Comparison of ENCODE assay signal across 8 mouse cellular contexts in genomic region chr17:34645256-34645829, GRCm38 (mm10). TPM values are rescaled to one million over a fixed set of nuclear protein-coding genes. Genes with fewer than 3 reads are reported as not detected.
DNase-seq lines count a peak whose midpoint lies in the region; ATAC-seq and TF ChIP-seq lines count a peak whose summit lies in the region.

No protein-coding gene starts in this region.

- no peaks in the 10 kb centered on the region for H3K27me3 ChIP-seq in kidney, embryonic 16.5 days (ENCODE audit: insufficient read depth, low read length)
- H3K27me3 ChIP-seq in hindbrain, embryonic 14.5 days (ENCODE audit: control insufficient read depth, insufficient read depth, low read length): no peaks in the 10 kb centered on the region
- H3K27me3 ChIP-seq in midbrain, postnatal 0 days (ENCODE audit: insufficient read depth, low read length): no peaks in the 10 kb centered on the region

- 37% methylated on average over 10 of the region's 10 CpGs for WGBS in kidney, embryonic 16.5 days
- 52% methylated on average over 10 of the region's 10 CpGs for WGBS in hindbrain, embryonic 14.5 days
- WGBS in midbrain, postnatal 0 days: 50% methylated on average over 10 of the region's 10 CpGs

- peak overlapping the region; percentile 76 for H3K4me2 ChIP-seq in kidney, embryonic 16.5 days (replicated peaks; ENCODE audit: low read depth, low read length)
- peak overlapping the region; percentile 82 for H3K4me2 ChIP-seq in hindbrain, embryonic 14.5 days (replicated peaks)
- peak overlapping the region; percentile 55 for H3K4me2 ChIP-seq in midbrain, postnatal 0 days (ENCODE audit: low read depth, low read length, poor library complexity, severe bottlenecking)

- no peaks in the 10 kb centered on the region for H3K9me3 ChIP-seq in kidney, embryonic 16.5 days (ENCODE audit: low read length)
- no peaks in the 10 kb centered on the region for H3K9me3 ChIP-seq in hindbrain, embryonic 14.5 days (ENCODE audit: control insufficient read depth, low read length)
- H3K9me3 ChIP-seq in midbrain, postnatal 0 days (ENCODE audit: low read length): no peaks in the 10 kb centered on the region

- peak overlapping the region; percentile 82 for H3K9ac ChIP-seq in kidney, embryonic 16.5 days (replicated peaks; ENCODE audit: low read length)
- peak overlapping the region; percentile 79 for H3K9ac ChIP-seq in hindbrain, embryonic 14.5 days
- H3K9ac ChIP-seq in midbrain, postnatal 0 days (replicated peaks; ENCODE audit: low read length, poor library complexity, severe bottlenecking): no peak overlapping the region

- no peak for DNase-seq in kidney, postnatal 14 days
- peak; percentile 37 for DNase-seq in brain, adult 2 months (ENCODE audit: low read depth, low spot score)
- DNase-seq in hindbrain, embryonic 14.5 days (ENCODE audit: low spot score): no peak
- DNase-seq in midbrain, postnatal 0 days (ENCODE audit: low spot score): no peak
- DNase-seq in urinary bladder, postnatal 10 days (ENCODE audit: low spot score): no peak
- DNase-seq in frontal cortex, postnatal 10 days (ENCODE audit: low spot score in 2 of 2): no peak
- no peak for DNase-seq in thymus, postnatal 36 days

- H3K4me1 ChIP-seq in kidney, embryonic 16.5 days (ENCODE audit: insufficient read depth, low read length): peaks cover 32% of the 10 kb centered on the region
- peaks cover 26% of the 10 kb centered on the region for H3K4me1 ChIP-seq in hindbrain, embryonic 14.5 days (replicated peaks; ENCODE audit: control insufficient read depth, insufficient read depth, low read length)
- peaks cover 7% of the 10 kb centered on the region for H3K4me1 ChIP-seq in midbrain, postnatal 0 days (ENCODE audit: insufficient read depth, low read length)

- H3K4me3 ChIP-seq in kidney, embryonic 16.5 days (ENCODE audit: low read length): peak overlapping the region; percentile 72
- H3K4me3 ChIP-seq in hindbrain, embryonic 14.5 days (replicated peaks; ENCODE audit: low read length): peak overlapping the region; percentile 58
- peak overlapping the region; percentile 43 for H3K4me3 ChIP-seq in midbrain, postnatal 0 days (ENCODE audit: low read depth, low read length)

- peaks cover 11% of the 10 kb centered on the region for H3K36me3 ChIP-seq in kidney, embryonic 16.5 days (ENCODE audit: insufficient read depth, low read length)
- peaks cover 20% of the 10 kb centered on the region for H3K36me3 ChIP-seq in hindbrain, embryonic 14.5 days (replicated peaks; ENCODE audit: control insufficient read depth, insufficient read depth)
- peaks cover 17% of the 10 kb centered on the region for H3K36me3 ChIP-seq in midbrain, postnatal 0 days (ENCODE audit: insufficient read depth, low read length)

- H3K27ac ChIP-seq in kidney, embryonic 16.5 days (ENCODE audit: low read length): peak overlapping the region; percentile 81
- peak overlapping the region; percentile 72 for H3K27ac ChIP-seq in hindbrain, embryonic 14.5 days
- H3K27ac ChIP-seq in midbrain, postnatal 0 days (ENCODE audit: low read depth, low read length): no peak overlapping the region; the same call in 1 of the 2 replicates

- ATAC-seq in kidney, embryonic 16.5 days (ENCODE audit: low FRiP score, low TSS enrichment): no peak
- ATAC-seq in hindbrain, embryonic 14.5 days (ENCODE audit: low FRiP score): no peak
- no peak for ATAC-seq in midbrain, postnatal 0 days (ENCODE audit: low FRiP score)

- TF ChIP-seq CTCF in midbrain, postnatal 0 days (IDR thresholded peaks at IDR 0.05): no peak

RNA-seq across cellular contexts. Expression of gene Fkbpl, which starts 0.8 kb away (rescaled TPM):
- 17.5 and 17.7 TPM in 2 replicates for polyA plus RNA-seq in kidney, embryonic 16.5 days (2015; fragmentation: Nextera tagmentation; extraction: Ambion mirVana)
- polyA plus RNA-seq in hindbrain, embryonic 14.5 days (2014; fragmentation: Nextera tagmentation; extraction: Ambion mirVana): 11.7 and 12.9 TPM in 2 replicates
- total RNA-seq in midbrain, postnatal 0 days (2014; rRNA removed): 6.2 and 7.2 TPM in 2 replicates
- polyA plus RNA-seq in midbrain, postnatal 0 days (2015; fragmentation: Nextera tagmentation; extraction: Ambion mirVana): 10.7 and 12.9 TPM in 2 replicates

RNA-seq across cellular contexts. Expression of gene Atf6b, which starts 1.6 kb away (rescaled TPM):
- polyA plus RNA-seq in kidney, embryonic 16.5 days (2015; fragmentation: Nextera tagmentation; extraction: Ambion mirVana): 103 and 106 TPM in 2 replicates
- polyA plus RNA-seq in hindbrain, embryonic 14.5 days (2014; fragmentation: Nextera tagmentation; extraction: Ambion mirVana): 84.7 and 87.6 TPM in 2 replicates
- total RNA-seq in midbrain, postnatal 0 days (2014; rRNA removed): 47.9 and 57.4 TPM in 2 replicates
- 83.0 and 86.0 TPM in 2 replicates for polyA plus RNA-seq in midbrain, postnatal 0 days (2015; fragmentation: Nextera tagmentation; extraction: Ambion mirVana)

RNA-seq across cellular contexts. Expression of gene Prrt1, which starts 16.0 kb away (rescaled TPM):
- polyA plus RNA-seq in kidney, embryonic 16.5 days (2015; fragmentation: Nextera tagmentation; extraction: Ambion mirVana): 0.23 and 0.29 TPM in 2 replicates
- 7.3 and 8.6 TPM in 2 replicates for polyA plus RNA-seq in hindbrain, embryonic 14.5 days (2014; fragmentation: Nextera tagmentation; extraction: Ambion mirVana)
- 9.1 and 15.1 TPM in 2 replicates for total RNA-seq in midbrain, postnatal 0 days (2014; rRNA removed)
- 13.3 and 14.0 TPM in 2 replicates for polyA plus RNA-seq in midbrain, postnatal 0 days (2015; fragmentation: Nextera tagmentation; extraction: Ambion mirVana)

RNA-seq across cellular contexts. Expression of gene Ppt2, which starts 17.0 kb away (rescaled TPM):
- polyA plus RNA-seq in kidney, embryonic 16.5 days (2015; fragmentation: Nextera tagmentation; extraction: Ambion mirVana): 47.3 and 53.7 TPM in 2 replicates
- polyA plus RNA-seq in hindbrain, embryonic 14.5 days (2014; fragmentation: Nextera tagmentation; extraction: Ambion mirVana): 22.2 and 25.4 TPM in 2 replicates
- total RNA-seq in midbrain, postnatal 0 days (2014; rRNA removed): 21.1 and 31.0 TPM in 2 replicates
- 18.0 and 20.8 TPM in 2 replicates for polyA plus RNA-seq in midbrain, postnatal 0 days (2015; fragmentation: Nextera tagmentation; extraction: Ambion mirVana)

RNA-seq across cellular contexts. Expression of gene Tnxb, which starts 25.0 kb away (rescaled TPM):
- polyA plus RNA-seq in kidney, embryonic 16.5 days (2015; fragmentation: Nextera tagmentation; extraction: Ambion mirVana): 0.51 and 0.52 TPM in 2 replicates
- 0.24 and 0.43 TPM in 2 replicates for polyA plus RNA-seq in hindbrain, embryonic 14.5 days (2014; fragmentation: Nextera tagmentation; extraction: Ambion mirVana)
- total RNA-seq in midbrain, postnatal 0 days (2014; rRNA removed): 3.5 and 4.2 TPM in 2 replicates
- 0.26 and 0.30 TPM in 2 replicates for polyA plus RNA-seq in midbrain, postnatal 0 days (2015; fragmentation: Nextera tagmentation; extraction: Ambion mirVana)
